Mouse (Mus musculus): Measurements from ENCODE around the gene Smc1b.

Smc1b gene

GRCm38 (mm10) chr15:85026197-85026596 lies 105.6 kb downstream of the Smc1b start:
- no peak for DNase-seq (ENCODE audit: low spot score in 2 of 2)

- DNase-seq (ENCODE audit: low spot score in 2 of 2), result no peak
Measured at GRCm38 (mm10) chr15:85022211-85022610, 109.6 kb downstream of the Smc1b start.

- DNase-seq (ENCODE audit: low spot score in 2 of 2), result no peak
Measured at GRCm38 (mm10) chr15:85016951-85017664, 114.7 kb downstream of the Smc1b start, which contains the start of gene Upk3a. Gene Upk3a (plus strand): TSS chr15:85017141.

- no peak for DNase-seq (ENCODE audit: low spot score in 2 of 2)
Measured at GRCm38 (mm10) chr15:85015771-85016170, 116.0 kb downstream of the Smc1b start.
